Mouse (Mus musculus) liver, postnatal 0 days (tissue): ENCODE measurements at regions not wholly inside any gene's neighbourhood (a gene's known extent, or its start where the extent isn't known, plus 50 kb on each side); places are given as distances from the start of the nearest gene placed in this dataset.

Experiments used
- CTCF ChIP-seq: sonication (generic); IDR thresholded peaks from 2 replicates; pipeline ENCODE4 v1.5.1; 2016; ENCODE audit warnings: antibody characterized with exemption, low read depth
- EP300 ChIP-seq: IDR thresholded peaks from 2 replicates; pipeline ENCODE4 v1.6.1; 2016; ENCODE audit warnings: antibody characterized with exemption, low read depth, mild to moderate bottlenecking

DNA sequence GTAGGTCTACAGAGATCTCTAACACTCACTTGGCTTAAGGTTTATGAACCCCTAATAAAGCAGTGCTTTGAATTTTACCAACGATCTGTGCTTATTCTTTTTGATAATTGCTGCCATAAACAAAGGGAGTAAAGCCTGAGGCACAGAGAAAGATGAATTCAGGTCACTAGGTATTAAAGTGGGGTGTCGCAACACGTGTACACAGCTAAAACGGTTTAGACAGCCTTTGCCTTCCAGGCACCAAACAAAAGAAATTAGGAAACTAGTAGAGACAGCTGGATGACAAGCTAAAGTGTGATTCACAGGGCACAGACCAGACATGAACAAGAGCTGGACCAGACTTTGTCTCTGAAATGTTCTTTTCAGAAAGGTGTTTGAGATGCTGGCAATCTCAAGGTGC, 140.8 kb downstream of the Il15 start:
- no peak for TF ChIP-seq CTCF
- TF ChIP-seq EP300, result no peak
